Mouse (Mus musculus) stomach, postnatal 0 days (tissue): ENCODE data around the gene Galnt15.

Source experiments
- CTCF ChIP-seq: IDR thresholded peaks from 2 replicates; pipeline ENCODE4 v1.5.1; 2016; ENCODE audit warnings: antibody characterized with exemption, low read depth, mild to moderate bottlenecking, moderate library complexity
- EP300 ChIP-seq: optimal IDR thresholded peaks from 2 replicates; pipeline ENCODE3; 2016; ENCODE audit warnings: antibody characterized with exemption

GRCm38 (mm10) chr14:32073901-32074300 lies 45.1 kb downstream of the Galnt15 start:
- no peak for TF ChIP-seq CTCF
- no peak for TF ChIP-seq EP300
